Mouse (Mus musculus) CD4-positive helper T cell, adult 2 months (primary cell): ENCODE data around the gene Oog1.
"Not testable (repeated sequence)": the region's sequence is repeated elsewhere in the genome, so short reads cannot be mapped to it uniquely, and the experiment has no call there.

Source experiments
- DNase-seq: peaks from one replicate; pipeline ENCODE4 v3.0.0-alpha.2; 2012; ENCODE audit warnings: low read depth, missing footprints, low spot score

Gene Oog1

GRCm38 (mm10) chr12:87602388-87602787 is at the start of gene Oog1:
Gene Oog1, plus strand, starts transcription at chr12:87602688.
- not testable (repeated sequence) for DNase-seq

- not testable (repeated sequence) for DNase-seq
These were observed 1.1 kb upstream of the Oog1 start for GRCm38 (mm10) chr12:87601388-87601787.

- not testable (repeated sequence) for DNase-seq
These were observed 16.1 kb downstream of the Oog1 start, which contains the start of gene Gm4027 for GRCm38 (mm10) chr12:87618569-87618968. Gene Gm4027, plus strand, starts transcription at chr12:87618869.

- DNase-seq: not testable (repeated sequence)
These were observed 42.0 kb downstream of the Oog1 start, which contains the start of gene Gm16381 for GRCm38 (mm10) chr12:87644520-87644919. Gene Gm16381, minus strand, starts transcription at chr12:87644620.

- not testable (repeated sequence) for DNase-seq
These were observed 50.6 kb downstream of the Oog1 start for GRCm38 (mm10) chr12:87652916-87653703.
